Mouse (Mus musculus): ENCODE data around the gene Clcn5. TPM values are rescaled to one million over a fixed set of nuclear protein-coding genes. Genes with fewer than 3 reads are reported as not detected.

The Clcn5 gene
- polyA plus RNA-seq, 1 experiment = 9.3 TPM

DNA sequence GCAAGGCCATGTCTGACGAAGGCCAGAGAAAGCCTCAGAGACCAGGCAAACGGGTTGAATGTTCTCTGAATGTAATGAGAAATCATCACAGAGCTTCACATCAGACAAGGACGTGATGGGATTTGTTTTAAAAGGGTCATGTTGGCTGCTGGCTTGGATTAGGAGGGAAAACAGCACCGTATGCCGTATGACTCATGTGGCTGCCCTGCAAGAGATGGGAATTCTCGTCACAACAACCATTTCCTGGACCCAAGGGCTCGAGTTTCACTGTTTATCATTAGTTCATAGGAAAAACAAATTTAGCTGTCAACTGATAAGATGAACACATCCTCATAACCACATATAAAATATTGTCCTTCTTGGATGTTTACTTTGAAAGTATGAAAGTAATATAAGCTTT lies 173.0 kb downstream of the Clcn5 start:
- WGBS = 72% methylated on average over 7 of the region's 7 CpGs
- H3K4me1 ChIP-seq (ENCODE audit: control insufficient read depth, insufficient read depth, low read length) = no peaks in the 10 kb centered on the region
- no peak for DNase-seq
- H3K4me3 ChIP-seq (replicated peaks; ENCODE audit: insufficient read depth, low read depth, low read length) = no peak overlapping the region
- TF ChIP-seq POLR2A (IDR thresholded peaks at IDR 0.05; ENCODE audit: borderline replicate concordance, insufficient read depth, low read length) (no peak), CTCF (IDR thresholded peaks at IDR 0.05; ENCODE audit: borderline replicate concordance, insufficient read depth, low read depth, low read length) (no peak)
- H3K27me3 ChIP-seq (ENCODE audit: control insufficient read depth, insufficient read depth, low read length) = no peaks in the 10 kb centered on the region
- no peak overlapping the region for H3K27ac ChIP-seq (ENCODE audit: insufficient read depth, low read length)

DNA sequence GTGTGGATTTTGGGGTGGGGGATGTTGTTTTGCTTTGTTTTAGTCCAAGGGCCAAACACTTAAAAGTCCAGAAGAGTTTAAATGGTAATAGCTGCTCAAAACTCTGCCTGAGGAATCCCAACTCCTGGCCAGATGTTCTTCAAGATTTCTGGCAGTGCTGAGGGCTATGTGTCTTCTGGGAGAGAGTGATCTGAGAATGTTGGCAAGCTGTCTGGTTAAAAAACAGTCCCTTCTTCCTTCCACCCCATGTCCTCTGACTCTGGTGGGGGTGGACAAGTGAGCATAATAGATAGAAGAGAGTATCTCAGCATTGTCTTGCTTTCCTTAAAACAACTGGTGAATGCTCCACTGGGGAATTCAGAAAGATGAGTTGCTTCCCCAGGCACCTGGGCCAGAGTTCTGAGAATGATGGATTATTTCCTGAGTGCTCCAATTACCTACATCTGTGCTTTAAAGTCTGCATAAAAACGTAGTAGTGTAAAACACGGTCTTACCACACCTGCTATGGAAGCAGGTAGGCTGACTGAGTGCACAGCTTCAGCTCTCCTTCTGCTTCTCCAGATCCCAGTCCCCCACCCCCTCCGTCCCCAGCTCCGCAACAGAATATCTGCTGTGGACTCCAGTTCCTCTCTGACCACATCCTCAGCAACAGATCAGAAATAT lies 197.4 kb downstream of the Clcn5 start:
- TF ChIP-seq POLR2A (IDR thresholded peaks at IDR 0.05; ENCODE audit: borderline replicate concordance, insufficient read depth, low read length) = no peak
- TF ChIP-seq CTCF (IDR thresholded peaks at IDR 0.05; ENCODE audit: borderline replicate concordance, insufficient read depth, low read depth, low read length) = no peak
- DNase-seq = no peak
- Histone ChIP-seq H3K27me3 (ENCODE audit: control insufficient read depth, insufficient read depth, low read length) (no peaks in the 10 kb centered on the region), H3K4me3 (replicated peaks; ENCODE audit: insufficient read depth, low read depth, low read length) (no peak overlapping the region), H3K4me1 (ENCODE audit: control insufficient read depth, insufficient read depth, low read length) (no peaks in the 10 kb centered on the region), H3K27ac (ENCODE audit: insufficient read depth, low read length) (no peak overlapping the region)
- 81% methylated on average over 4 of the region's 4 CpGs for WGBS

GRCm38 (mm10) chrX:7114885-7115284 lies 204.3 kb downstream of the Clcn5 start:
- no peaks in the 10 kb centered on the region for H3K4me1 ChIP-seq (ENCODE audit: control insufficient read depth, insufficient read depth, low read length)
- TF ChIP-seq POLR2A (IDR thresholded peaks at IDR 0.05; ENCODE audit: borderline replicate concordance, insufficient read depth, low read length) = no peak
- no peak for TF ChIP-seq CTCF (IDR thresholded peaks at IDR 0.05; ENCODE audit: borderline replicate concordance, insufficient read depth, low read depth, low read length)
- no peak for DNase-seq
- H3K27ac ChIP-seq (ENCODE audit: insufficient read depth, low read length) = no peak overlapping the region
- H3K27me3 ChIP-seq (ENCODE audit: control insufficient read depth, insufficient read depth, low read length) = no peaks in the 10 kb centered on the region
- 27% methylated on average over 3 of the region's 3 CpGs for WGBS
- no peak overlapping the region for H3K4me3 ChIP-seq (replicated peaks; ENCODE audit: insufficient read depth, low read depth, low read length)

Other genes starting within 250 kb of the Clcn5 start
- 4.1 and 4.2 TPM in 2 replicates for gene Usp27x, start 56.5 kb upstream of the Clcn5 start, polyA plus RNA-seq (2012; rRNA removed)